Comparison of ENCODE assay signal across 13 mouse cellular contexts in the genomic region with DNA sequence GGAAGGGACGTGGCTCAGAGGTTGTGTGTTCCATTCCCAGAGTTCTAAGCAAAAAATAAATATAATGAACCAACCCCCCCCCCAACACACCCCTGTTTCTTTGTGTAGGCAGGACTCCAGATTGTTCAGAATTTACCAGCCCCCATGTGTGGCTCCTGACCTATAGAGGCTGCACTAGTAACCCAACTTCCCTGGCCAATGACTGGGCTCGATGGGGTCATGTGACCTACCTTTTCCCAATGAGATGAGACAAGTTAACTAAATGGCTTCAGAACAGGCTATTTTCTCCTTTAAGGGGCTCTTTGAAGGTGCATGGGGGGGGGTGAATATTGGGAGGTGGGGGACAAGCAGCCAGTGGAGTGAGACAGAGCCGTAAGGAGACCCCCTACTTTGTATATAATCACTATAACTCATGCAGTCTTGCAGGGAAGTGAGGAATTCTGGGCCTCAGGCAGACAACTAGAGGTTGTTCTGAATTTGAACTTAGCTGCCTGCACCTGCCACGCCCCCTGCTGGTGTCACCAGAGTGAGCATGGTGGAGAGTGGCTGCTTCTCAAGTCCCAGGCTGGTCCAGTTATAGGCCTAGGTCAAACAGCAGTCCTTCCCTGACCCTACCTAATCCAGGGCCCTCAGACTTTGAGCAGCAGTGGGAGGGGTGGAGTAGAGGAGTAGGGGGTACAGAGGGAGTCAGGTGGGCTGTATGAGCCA. TPM values are rescaled to one million over a fixed set of nuclear protein-coding genes. Genes with fewer than 3 reads are reported as not detected.
A peak's percentile ranks its signal among the peaks of the same experiment; 100 is the strongest.
DNase-seq lines count a peak whose midpoint lies in the region; ATAC-seq and TF ChIP-seq lines count a peak whose summit lies in the region.
"Had no signal": no experiment of that assay in that cellular context is flagged by ENCODE, and none has a peak within 500 bp of the region (broad histone marks: within the 10 kb centered on the region; RNA-seq: fewer than 3 reads in every experiment).

No protein-coding gene starts in this region.

- TF ChIP-seq POLR2A in embryonic fibroblast, embryonic 13.5 days (IDR thresholded peaks at IDR 0.05; ENCODE audit: low read depth, low read length), result no peak

- WGBS in kidney, embryonic 15.5 days, result 65% methylated on average over 4 of the region's 4 CpGs
- WGBS in kidney, embryonic 14.5 days, result 68% methylated on average over 4 of the region's 4 CpGs

- 0 out of 2 replicates have a peak overlapping the region, but pooled peaks have one; percentile 78 for H3K27ac ChIP-seq in kidney, embryonic 15.5 days
- no peak overlapping the region for H3K27ac ChIP-seq in kidney, embryonic 14.5 days (ENCODE audit: low read depth, low read length)
- H3K27ac ChIP-seq in embryonic fibroblast, embryonic 13.5 days (ENCODE audit: insufficient read depth, low read length), result no peak overlapping the region
- H3K27ac ChIP-seq: heart, embryonic 13.5 days had no signal

- no peak overlapping the region for H3K9ac ChIP-seq in kidney, embryonic 15.5 days
- H3K9ac ChIP-seq in kidney, embryonic 14.5 days (ENCODE audit: low read depth, low read length), result no peak overlapping the region; the same call in 1 of the 2 replicates

- H3K27me3 ChIP-seq in kidney, embryonic 15.5 days, result no peaks in the 10 kb centered on the region
- H3K27me3 ChIP-seq in kidney, embryonic 14.5 days (ENCODE audit: control insufficient read depth, insufficient read depth, low read length), result no peaks in the 10 kb centered on the region

- no peak overlapping the region for H3K4me2 ChIP-seq in kidney, embryonic 15.5 days
- no peak overlapping the region for H3K4me2 ChIP-seq in kidney, embryonic 14.5 days (replicated peaks; ENCODE audit: low read depth, low read length)

- DNase-seq in CD4-positive, CD25-positive, alpha-beta regulatory T cell, adult 2 months (ENCODE audit: low read depth, low spot score), result peak; percentile 31
- DNase-seq in B cell, adult 2 months, result peak; percentile 27 to 33
- no peak for DNase-seq in urinary bladder, postnatal 10 days (ENCODE audit: low spot score)
- DNase-seq in layer of hippocampus, adult 18-20 months (ENCODE audit: low spot score in 2 of 2), result no peak
- DNase-seq: cerebellum, adult 9-11 months; kidney, adult 11 months had no signal

- no peak overlapping the region for H3K4me3 ChIP-seq in kidney, embryonic 15.5 days (replicated peaks)
- no peak overlapping the region for H3K4me3 ChIP-seq in kidney, embryonic 14.5 days (ENCODE audit: low read length)
- H3K4me3 ChIP-seq in embryonic fibroblast, embryonic 13.5 days (ENCODE audit: insufficient read depth, low read length), result no peak overlapping the region

- ATAC-seq in CD4-positive, CD25-positive, alpha-beta regulatory T cell, adult 4 months, result no peak
- ATAC-seq in kidney, embryonic 15.5 days (replicated peaks; ENCODE audit: low FRiP score), result no peak
- ATAC-seq in kidney, embryonic 14.5 days (ENCODE audit: low FRiP score, low TSS enrichment), result no peak

- H3K36me3 ChIP-seq in kidney, embryonic 15.5 days, result no peaks in the 10 kb centered on the region
- no peaks in the 10 kb centered on the region for H3K36me3 ChIP-seq in kidney, embryonic 14.5 days (ENCODE audit: control insufficient read depth, insufficient read depth, low read length)
- H3K36me3 ChIP-seq: heart, embryonic 13.5 days had no signal

- no peaks in the 10 kb centered on the region for H3K9me3 ChIP-seq in kidney, embryonic 15.5 days (replicated peaks)
- no peaks in the 10 kb centered on the region for H3K9me3 ChIP-seq in kidney, embryonic 14.5 days (ENCODE audit: control insufficient read depth, low read length)
- H3K9me3 ChIP-seq: heart, embryonic 13.5 days; megakaryocyte, embryonic 14.5 days had no signal

- H3K4me1 ChIP-seq in kidney, embryonic 15.5 days, result peaks cover 71% of the 10 kb centered on the region
- peaks cover 26% of the 10 kb centered on the region for H3K4me1 ChIP-seq in kidney, embryonic 14.5 days (ENCODE audit: control insufficient read depth, insufficient read depth, low read length)
- H3K4me1 ChIP-seq in embryonic fibroblast, embryonic 13.5 days (ENCODE audit: control insufficient read depth, insufficient read depth, low read length), result no peaks in the 10 kb centered on the region

- TF ChIP-seq CTCF in embryonic fibroblast, embryonic 13.5 days (IDR thresholded peaks at IDR 0.05; ENCODE audit: borderline replicate concordance, insufficient read depth, low read length), result peak; percentile 38; the same call in 1 of the 2 replicates

RNA-seq across cellular contexts. Expression of a gene that starts 17.1 kb away (rescaled TPM):
- polyA plus RNA-seq in CD4-positive, CD25-positive, alpha-beta regulatory T cell, adult 4 months (2017; shearing (Covaris generic)), result not detected
- 6.2 and 7.7 TPM in 2 replicates for polyA plus RNA-seq in kidney, embryonic 15.5 days (2015; fragmentation: Nextera tagmentation; extraction: Ambion mirVana)
- 3.7 and 5.2 TPM in 2 replicates for polyA plus RNA-seq in kidney, embryonic 14.5 days (2014; fragmentation: Nextera tagmentation; extraction: Ambion mirVana)
- 0.17 and 0.61 TPM in 2 replicates for polyA plus RNA-seq in embryonic fibroblast, embryonic 13.5 days (2011; ENCODE audit: insufficient read length, low read depth, missing spikeins)
- total RNA-seq in layer of hippocampus, adult 18-20 months (2021), result 1 to 10 TPM; 3.5 to 4.5 TPM

RNA-seq across cellular contexts. Expression of a gene that starts 46.0 kb away (rescaled TPM):
- not detected for polyA plus RNA-seq in CD4-positive, CD25-positive, alpha-beta regulatory T cell, adult 4 months (2017; shearing (Covaris generic))
- 0.08 and 0.17 TPM in 2 replicates for polyA plus RNA-seq in kidney, embryonic 15.5 days (2015; fragmentation: Nextera tagmentation; extraction: Ambion mirVana)
- polyA plus RNA-seq in kidney, embryonic 14.5 days (2014; fragmentation: Nextera tagmentation; extraction: Ambion mirVana), result 0.19 TPM in 1 of 2 replicates, not detected in the other
- polyA plus RNA-seq in embryonic fibroblast, embryonic 13.5 days (2011; ENCODE audit: insufficient read length, low read depth, missing spikeins), result not detected in 2 replicates
- total RNA-seq in layer of hippocampus, adult 18-20 months (2021), result not detected
- total RNA-seq: left cerebral cortex, adult 18-20 months had no signal
- polyA plus RNA-seq: heart, embryonic 13.5 days had no signal

Comparison
In these comparisons a context has a peak if more than half of its experiments do, and no peak if none do; other contexts are left out.
1. DNase-seq: peak in CD4-positive, CD25-positive, alpha-beta regulatory T cell, adult 2 months (single experiment) and B cell, adult 2 months (2 of 2); none in urinary bladder, postnatal 10 days (single experiment) and layer of hippocampus, adult 18-20 months (0 of 2).